Mouse (Mus musculus): ENCODE measurements at regions not wholly inside any gene's neighbourhood (a gene's known extent, or its start where the extent isn't known, plus 50 kb on each side); places are given as distances from the start of the nearest gene placed in this dataset.

DNA sequence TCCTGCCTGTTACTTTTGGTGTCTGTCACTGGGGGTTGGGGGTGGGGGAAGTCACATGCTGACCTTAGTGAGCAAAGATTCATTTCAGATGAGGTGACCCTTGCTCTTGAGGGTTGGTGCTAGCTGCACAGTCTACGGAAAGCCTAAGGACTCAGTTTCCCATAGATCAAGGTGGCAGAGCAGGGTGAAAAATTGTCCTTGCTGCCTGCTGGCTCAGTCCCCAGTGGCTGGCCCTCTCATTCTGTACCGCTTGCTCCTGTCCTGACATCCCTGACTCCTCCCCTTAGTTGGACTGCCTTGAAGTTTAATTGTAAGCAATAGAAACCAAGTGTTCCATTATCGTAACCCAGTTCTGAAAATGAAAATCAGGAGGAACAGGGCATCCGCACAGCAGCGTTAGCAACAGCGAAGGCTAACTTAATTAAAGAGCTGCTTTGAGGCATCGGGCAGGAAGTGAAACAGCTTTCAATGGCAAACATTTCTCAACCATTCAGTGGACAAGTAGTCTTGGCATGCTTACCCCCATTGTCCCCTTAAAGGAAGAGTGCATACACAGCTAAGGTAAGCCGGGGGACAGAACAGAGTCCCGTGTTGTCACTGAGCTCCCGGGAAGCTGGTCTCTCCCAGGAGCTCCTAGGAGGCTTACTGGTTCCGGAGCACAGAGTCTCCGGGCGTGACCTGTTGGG, 151.9 kb upstream of the Id2 start:
- DNase-seq, result no peak

DNA sequence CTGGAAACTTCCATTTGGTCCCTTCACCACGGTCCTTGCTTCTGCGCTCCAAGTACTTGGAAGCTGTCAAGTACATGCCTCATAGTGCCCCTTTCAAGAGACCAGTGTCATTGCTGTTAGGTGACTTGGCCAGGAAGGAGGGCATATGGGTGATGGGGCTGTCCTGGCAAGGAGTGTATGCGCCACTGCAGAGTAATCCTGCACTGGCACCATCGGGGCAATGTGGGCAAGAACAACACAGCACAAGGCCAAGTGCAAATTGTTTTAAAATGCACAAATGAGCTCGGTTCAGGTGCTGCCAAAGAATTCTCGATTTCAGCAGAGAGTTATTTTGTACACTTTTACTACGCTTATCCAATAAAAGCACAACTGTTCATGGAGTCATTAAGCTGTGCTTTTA, 149.6 kb upstream of the Id2 start:
- no peak for DNase-seq

- DNase-seq, result no peak
These were observed 148.7 kb upstream of the Id2 start for GRCm38 (mm10) chr12:25245661-25246060.

DNA sequence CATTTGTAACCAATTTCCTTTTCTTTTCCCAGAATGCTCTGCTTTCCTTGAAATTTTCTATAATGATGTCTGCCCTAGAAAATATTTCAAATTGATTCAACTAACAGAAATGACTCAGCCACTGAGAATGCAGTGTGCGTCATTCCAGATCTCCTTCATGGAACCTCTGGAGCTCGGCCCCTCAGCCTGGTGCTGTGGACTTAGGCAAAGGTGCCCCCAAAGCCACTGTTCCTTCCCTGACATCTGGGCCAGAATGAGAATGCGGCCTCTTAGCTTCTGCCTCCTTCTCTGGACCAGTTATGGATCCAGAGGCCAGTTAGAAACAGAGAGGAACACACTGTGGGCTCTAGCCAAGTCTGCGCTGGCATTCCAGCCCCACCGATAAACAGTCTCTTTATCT, 148.3 kb upstream of the Id2 start:
- DNase-seq, result no peak

GRCm38 (mm10) chr12:25244666-25245065, 147.7 kb upstream of the Id2 start:
- no peak for DNase-seq

DNA sequence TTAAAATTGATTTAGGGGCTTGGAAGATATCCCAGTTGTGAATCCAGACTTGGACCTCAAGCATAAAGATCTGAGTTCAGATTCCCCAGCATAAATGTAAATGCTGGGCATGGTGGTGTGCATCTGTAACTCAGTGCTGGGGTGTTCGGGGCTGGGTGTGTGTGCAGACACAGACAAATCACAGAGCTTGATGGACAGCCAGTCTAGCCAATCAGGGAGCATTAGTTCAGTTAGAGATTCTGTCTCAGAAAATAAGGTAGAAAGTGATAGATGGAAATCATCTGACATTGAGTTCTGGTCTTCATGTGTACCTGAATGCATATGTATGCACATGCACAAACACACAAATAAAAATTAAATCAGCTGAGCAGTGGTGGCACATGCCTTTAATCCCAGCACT, 147.0 kb upstream of the Id2 start:
- no peak for DNase-seq

- no peak for DNase-seq
These were observed 145.4 kb upstream of the Id2 start for GRCm38 (mm10) chr12:25242369-25242768.

DNA sequence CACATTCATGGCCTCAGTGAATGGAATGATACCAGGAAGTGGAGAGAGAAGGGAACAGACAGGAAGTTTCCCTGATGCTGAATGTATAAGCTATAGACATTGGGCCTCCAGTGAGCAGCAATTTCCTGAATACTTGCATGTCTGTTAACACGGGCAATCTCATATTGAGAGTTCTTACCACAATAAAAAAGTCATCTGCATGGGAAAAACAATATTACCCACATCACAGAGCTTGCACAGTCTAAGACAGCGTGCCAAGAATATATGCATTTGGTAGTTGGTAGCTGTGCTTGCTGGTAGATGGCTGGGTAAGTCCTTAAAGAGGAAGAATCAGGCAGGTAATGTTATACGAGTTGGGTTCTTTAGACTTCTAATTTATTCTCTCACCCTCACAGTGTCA, 144.7 kb upstream of the Id2 start:
- no peak for DNase-seq

DNA sequence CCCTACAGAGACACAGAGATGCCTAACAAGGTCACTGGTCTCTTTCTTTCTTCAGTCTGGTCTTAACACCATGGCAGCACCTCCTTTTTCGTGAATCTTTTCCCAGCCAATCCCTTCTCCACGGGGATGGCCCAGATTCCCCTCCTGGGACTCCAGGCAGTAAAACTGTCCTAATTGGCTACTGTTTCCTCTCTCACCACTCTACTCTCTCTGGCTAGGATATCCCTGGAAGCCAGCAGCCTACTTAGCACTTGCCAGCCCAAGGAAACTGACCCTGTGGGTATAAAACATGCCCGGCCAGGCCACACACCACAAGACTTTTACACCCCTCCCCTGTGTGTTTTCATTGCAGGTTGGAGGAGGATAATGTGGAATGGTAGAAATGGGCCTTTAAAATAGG, 143.9 kb upstream of the Id2 start:
- no peak for DNase-seq

DNA sequence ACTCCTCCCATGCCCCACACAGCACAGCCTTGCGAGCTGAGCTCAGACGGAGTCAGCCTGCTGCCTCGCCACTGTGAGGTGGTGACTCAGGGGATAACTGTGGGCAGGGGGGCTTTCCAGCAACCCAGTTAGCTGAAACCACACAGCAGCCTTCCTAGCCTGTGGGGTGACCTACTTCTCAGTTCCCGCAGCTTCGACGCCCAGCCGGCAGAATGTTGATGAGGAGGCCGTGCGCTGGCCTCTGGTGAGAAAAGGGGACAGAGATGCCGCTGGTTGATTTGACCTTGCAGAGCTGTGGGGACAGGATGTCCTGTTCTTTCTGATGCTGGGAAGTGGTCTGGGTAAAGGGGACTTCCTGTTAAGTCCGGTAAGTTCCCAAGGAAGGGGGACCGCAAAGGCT, 143.2 kb upstream of the Id2 start:
- DNase-seq, result no peak

GRCm38 (mm10) chr12:25235071-25235470, 138.1 kb upstream of the Id2 start:
- peak; percentile 64 for DNase-seq

GRCm38 (mm10) chr12:25234636-25235035, 137.7 kb upstream of the Id2 start:
- no peak for DNase-seq

GRCm38 (mm10) chr12:25233027-25233535, 136.1 kb upstream of the Id2 start:
- no peak for DNase-seq

DNA sequence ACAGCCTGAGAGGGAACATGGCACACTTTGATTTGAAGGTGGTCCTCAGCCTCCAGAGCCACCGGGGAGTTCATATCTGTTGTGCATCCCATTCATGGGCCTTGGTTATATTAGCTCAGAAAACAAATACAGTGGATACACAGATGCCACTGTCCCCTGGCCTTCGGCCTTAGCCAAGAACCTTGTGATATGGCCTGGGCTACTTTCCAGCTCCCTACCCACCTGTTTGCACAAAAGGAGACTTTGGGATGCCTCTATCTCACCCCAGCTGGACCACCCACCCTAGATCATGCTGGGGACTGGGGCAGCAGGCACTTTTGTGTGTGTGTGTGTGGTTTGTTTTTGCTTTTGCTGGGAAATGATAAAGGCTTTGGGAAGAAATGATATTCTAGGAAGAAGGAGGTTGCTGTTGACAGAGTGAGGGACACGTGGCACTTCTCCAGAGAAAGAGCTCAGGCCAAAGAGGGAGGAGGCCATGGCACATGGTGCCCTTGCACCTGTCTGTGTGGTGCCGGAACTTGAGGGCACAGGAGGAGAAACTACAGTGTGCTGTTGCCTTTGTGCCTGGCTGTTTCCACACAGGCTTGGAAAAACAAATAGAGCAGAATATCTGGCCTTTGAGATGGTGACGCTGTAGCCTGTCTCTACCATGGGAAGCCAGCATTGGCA, 135.6 kb upstream of the Id2 start:
- no peak for DNase-seq

GRCm38 (mm10) chr12:25228708-25229107, 131.8 kb upstream of the Id2 start:
- DNase-seq, result no peak

DNA sequence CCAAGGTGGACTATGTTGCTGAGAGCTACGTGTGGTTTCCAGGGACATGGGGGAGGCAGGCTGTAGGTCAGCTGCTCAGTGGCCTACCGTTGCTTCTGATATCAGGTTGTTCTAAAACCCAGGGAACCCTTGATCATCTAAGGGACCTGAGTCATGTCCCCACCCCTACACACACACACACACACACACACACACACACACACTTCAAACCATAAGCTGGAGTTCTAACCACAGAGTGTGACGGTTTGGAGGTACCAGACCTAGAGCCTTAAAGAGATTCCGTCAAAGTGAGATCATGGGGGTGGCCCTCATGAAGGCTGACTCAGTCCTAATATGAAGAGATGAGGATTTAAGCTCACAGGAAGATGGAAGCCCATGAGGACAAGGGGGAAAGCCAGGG, 130.8 kb upstream of the Id2 start:
- no peak for DNase-seq

DNA sequence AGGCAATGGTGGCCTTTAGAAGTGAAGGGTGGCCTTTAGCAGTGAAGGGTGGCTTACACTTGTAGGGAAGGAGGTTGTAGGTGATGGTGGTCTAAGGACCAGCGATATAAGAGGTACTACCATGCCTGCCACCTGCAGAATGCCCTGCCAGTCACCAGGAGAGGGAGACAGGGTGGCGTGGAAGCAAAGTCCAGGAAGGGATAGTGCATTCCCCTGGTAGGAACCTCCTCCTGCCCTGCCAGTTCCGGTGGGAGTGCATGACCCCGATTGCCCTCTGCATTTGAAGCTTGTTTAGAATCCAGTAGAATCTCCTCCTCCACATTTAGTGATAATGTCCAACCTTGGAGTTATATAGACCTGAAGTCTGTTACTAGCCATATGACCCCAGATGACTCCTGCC, 127.7 kb upstream of the Id2 start:
- peak; percentile 62 for DNase-seq

DNA sequence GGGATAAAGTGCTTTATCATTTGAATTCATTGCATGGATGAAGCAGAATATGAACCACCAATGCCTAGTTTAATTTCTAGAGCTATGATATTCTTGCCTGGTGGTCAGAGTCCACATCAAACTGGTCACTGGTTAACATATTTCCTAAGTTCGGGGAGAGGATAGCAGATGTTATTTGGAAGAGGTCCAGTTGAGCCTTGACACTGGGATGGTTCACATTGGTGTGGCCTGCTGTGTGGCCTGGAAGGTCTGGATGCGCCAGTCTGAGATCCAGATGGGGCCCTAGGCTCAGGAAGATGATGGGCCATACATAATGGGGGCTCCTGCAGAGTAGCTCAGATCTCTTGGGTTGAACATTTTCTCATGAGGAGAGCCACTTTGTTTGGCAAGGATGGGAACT, 127.3 kb upstream of the Id2 start:
- DNase-seq, result peak; percentile 15

GRCm38 (mm10) chr12:25223539-25223938, 126.6 kb upstream of the Id2 start:
- peak; percentile 4 for DNase-seq

- no peak for DNase-seq
These were observed 123.8 kb upstream of the Id2 start for GRCm38 (mm10) chr12:25220780-25221106.

DNA sequence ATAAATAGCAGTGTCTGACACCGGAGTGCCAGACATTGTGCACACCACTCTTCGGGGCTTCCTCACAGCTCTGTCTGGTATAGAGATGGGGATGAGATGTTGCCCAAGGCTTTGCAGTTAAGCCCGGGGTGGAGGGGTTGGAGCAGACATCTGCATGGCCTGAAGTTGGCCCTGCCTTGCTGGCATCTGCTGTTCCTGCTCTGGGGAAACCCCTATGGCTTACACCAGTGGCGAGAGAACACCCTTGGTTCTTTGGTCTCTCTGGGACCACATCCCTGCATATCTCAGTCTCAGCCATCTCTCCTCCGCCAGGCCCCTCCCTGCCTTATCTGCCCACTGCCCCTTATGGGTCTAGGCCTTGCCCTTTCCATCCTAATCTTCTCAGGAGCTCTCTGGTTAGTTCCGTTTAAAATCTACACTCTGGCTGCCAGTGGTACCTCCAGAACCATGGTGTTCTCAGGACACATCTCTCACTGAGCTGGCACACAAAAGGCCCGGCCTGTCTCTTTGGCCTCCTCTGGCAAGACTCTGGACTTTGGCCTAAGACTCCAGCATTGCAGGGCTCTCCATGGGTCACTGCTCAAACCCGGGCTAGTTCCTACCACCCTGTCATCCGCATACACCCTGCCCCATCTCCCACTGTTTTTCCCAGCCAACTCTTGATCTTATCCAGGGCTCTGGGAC, 123.3 kb upstream of the Id2 start:
- peak; percentile 73 for DNase-seq

- DNase-seq, result no peak
These were observed 122.6 kb upstream of the Id2 start for GRCm38 (mm10) chr12:25219546-25219945.

GRCm38 (mm10) chr12:25216792-25217516, 120.0 kb upstream of the Id2 start:
- peak; percentile 82 for DNase-seq

GRCm38 (mm10) chr12:25215266-25215665, 118.3 kb upstream of the Id2 start:
- DNase-seq, result no peak
